Mouse (Mus musculus) heart, postnatal 14 days (tissue): ENCODE data around the gene Syne1. TPM values are rescaled to one million over a fixed set of nuclear protein-coding genes. Genes with fewer than 3 reads are reported as not detected.

ENCODE experiments used
- DNase-seq, 2 experiments: peaks; one replicate each; pipeline ENCODE4 v3.0.0; 2021 to 2022
- intact Hi-C: fragments of 180-260 bp; cut with DNase I; formaldehyde crosslinking; loops from one replicate; pipeline ENCODE4 v1.15.1; 2025
- total RNA-seq, 2 experiments: library from RNA; stranded (reverse); gene quantifications; 2 replicates each; pipeline ENCODE4 v1.2.3; 2021

The Syne1 gene
- total RNA-seq, 2 experiments from 2014 or later = 64.3 to 67.6 TPM

- no peak for DNase-seq
- intact Hi-C loops = no loop called here
Observed at GRCm38 (mm10) chr10:5447950-5448716, 103.1 kb downstream of the Syne1 start.

GRCm38 (mm10) chr10:5445313-5445712, 106.0 kb downstream of the Syne1 start:
- intact Hi-C loops = no loop called here
- no peak for DNase-seq

- no peak for DNase-seq
- intact Hi-C loops = no loop called here
Observed at GRCm38 (mm10) chr10:5443020-5443419, 108.3 kb downstream of the Syne1 start.

- DNase-seq = no peak
- intact Hi-C loops = no loop called here
Observed at GRCm38 (mm10) chr10:5439802-5440350, 111.4 kb downstream of the Syne1 start.

- intact Hi-C loops = no loop called here
- DNase-seq = no peak
Observed at GRCm38 (mm10) chr10:5437766-5438165, 113.5 kb downstream of the Syne1 start.

- no peak for DNase-seq
- intact Hi-C loops = no loop called here
Observed at GRCm38 (mm10) chr10:5423984-5424383, 127.3 kb downstream of the Syne1 start.

- no peak for DNase-seq
- intact Hi-C loops = no loop called here
Observed at GRCm38 (mm10) chr10:5415730-5416129, 135.6 kb downstream of the Syne1 start.

- no peak for DNase-seq
- intact Hi-C loops = no loop called here
Observed at GRCm38 (mm10) chr10:5384131-5384776, 167.0 kb downstream of the Syne1 start.

- no peak for DNase-seq
- intact Hi-C loops = no loop called here
Observed at GRCm38 (mm10) chr10:5381536-5381935, 169.7 kb downstream of the Syne1 start.

- no peak for DNase-seq
- intact Hi-C loops = no loop called here
Observed at GRCm38 (mm10) chr10:5378969-5379368, 172.3 kb downstream of the Syne1 start.

GRCm38 (mm10) chr10:5369599-5369998, 181.7 kb downstream of the Syne1 start:
- no peak for DNase-seq
- intact Hi-C loops = no loop called here

- intact Hi-C loops = no loop called here
- DNase-seq = no peak
Observed at GRCm38 (mm10) chr10:5368266-5368665, 183.0 kb downstream of the Syne1 start.

- DNase-seq = no peak
- intact Hi-C loops = no loop called here
Observed at GRCm38 (mm10) chr10:5367465-5368011, 183.7 kb downstream of the Syne1 start.

- no peak for DNase-seq
- intact Hi-C loops = no loop called here
Observed at GRCm38 (mm10) chr10:5360560-5360959, 190.7 kb downstream of the Syne1 start.

- DNase-seq = no peak
- intact Hi-C loops = no loop called here
Observed at GRCm38 (mm10) chr10:5356614-5357013, 194.7 kb downstream of the Syne1 start.

GRCm38 (mm10) chr10:5353390-5353789, 197.9 kb downstream of the Syne1 start:
- intact Hi-C loops = no loop called here
- no peak for DNase-seq

GRCm38 (mm10) chr10:5346911-5347310, 204.4 kb downstream of the Syne1 start:
- no peak for DNase-seq
- intact Hi-C loops = no loop called here

GRCm38 (mm10) chr10:5343211-5343610, 208.1 kb downstream of the Syne1 start:
- DNase-seq = no peak
- intact Hi-C loops = no loop called here

- no peak for DNase-seq
- intact Hi-C loops = no loop called here
Observed at GRCm38 (mm10) chr10:5336394-5336793, 214.9 kb downstream of the Syne1 start.

- intact Hi-C loops = no loop called here
- DNase-seq = no peak
Observed at GRCm38 (mm10) chr10:5332801-5333200, 218.5 kb downstream of the Syne1 start.

GRCm38 (mm10) chr10:5326716-5327115, 224.6 kb downstream of the Syne1 start:
- intact Hi-C loops = no loop called here

More at GRCm38 (mm10) chr10:5326716-5327115, 224.6 kb downstream of the Syne1 start:
- no peak for DNase-seq
